Comparison of ENCODE assay signal across 9 mouse cellular contexts in genomic region chr19:47431189-47431931, GRCm38 (mm10). TPM values are rescaled to one million over a fixed set of nuclear protein-coding genes. Genes with fewer than 3 reads are reported as not detected.
DNase-seq lines count a peak whose midpoint lies in the region; ATAC-seq and TF ChIP-seq lines count a peak whose summit lies in the region.
"Had no signal": no experiment of that assay in that cellular context is flagged by ENCODE, and none has a peak within 500 bp of the region (broad histone marks: within the 10 kb centered on the region; RNA-seq: fewer than 3 reads in every experiment).

No protein-coding gene starts in this region.

- no peak for TF ChIP-seq POLR2A in small intestine, adult 2 months (IDR thresholded peaks at IDR 0.05; ENCODE audit: low read depth, low read length)

- H3K4me3 ChIP-seq in kidney, embryonic 16.5 days (ENCODE audit: low read length), result no peak overlapping the region
- H3K4me3 ChIP-seq in embryonic facial prominence, embryonic 10.5 days, result no peak overlapping the region
- H3K4me3 ChIP-seq in intestine, postnatal 0 days (ENCODE audit: low read depth, low read length), result no peak overlapping the region
- H3K4me3 ChIP-seq in small intestine, adult 2 months (ENCODE audit: low read depth, low read length), result no peak overlapping the region
- no peak overlapping the region for H3K4me3 ChIP-seq in left cerebral cortex, adult 2 months

- peaks cover 30% of the 10 kb centered on the region for H3K4me1 ChIP-seq in kidney, embryonic 16.5 days (ENCODE audit: insufficient read depth, low read length)
- H3K4me1 ChIP-seq in embryonic facial prominence, embryonic 10.5 days, result peaks cover 37% of the 10 kb centered on the region
- peaks cover 25% of the 10 kb centered on the region for H3K4me1 ChIP-seq in intestine, postnatal 0 days (replicated peaks; ENCODE audit: control insufficient read depth, insufficient read depth, low read length)
- peaks cover 29% of the 10 kb centered on the region for H3K4me1 ChIP-seq in small intestine, adult 2 months (ENCODE audit: control insufficient read depth, insufficient read depth, insufficient read length, low read length)

- 84% methylated on average over 11 of the region's 11 CpGs for WGBS in kidney, embryonic 16.5 days
- WGBS in embryonic facial prominence, embryonic 10.5 days, result 63% methylated on average over 11 of the region's 11 CpGs
- 43% methylated on average over 11 of the region's 11 CpGs for WGBS in intestine, postnatal 0 days
- WGBS in small intestine, adult 2 months, result 43% methylated on average over 11 of the region's 11 CpGs

- no peak for ATAC-seq in kidney, embryonic 16.5 days (ENCODE audit: low FRiP score, low TSS enrichment)
- ATAC-seq in intestine, postnatal 0 days, result peak; percentile 29

- H3K4me2 ChIP-seq in kidney, embryonic 16.5 days (replicated peaks; ENCODE audit: low read depth, low read length), result no peak overlapping the region
- H3K4me2 ChIP-seq in intestine, postnatal 0 days (replicated peaks; ENCODE audit: low read depth), result no peak overlapping the region
- H3K4me2 ChIP-seq: hindbrain, embryonic 14.5 days had no signal

- intact Hi-C loops in left cerebral cortex, adult 2 months (cut with DNase I), result no loop called here

- no peak for TF ChIP-seq CTCF in intestine, postnatal 0 days (IDR thresholded peaks at IDR 0.05; ENCODE audit: low read depth)
- no peak for TF ChIP-seq CTCF in small intestine, adult 2 months (IDR thresholded peaks at IDR 0.05; ENCODE audit: extremely low read depth, insufficient read length, insufficient replicate concordance, low read depth, low read length)
- no peak for TF ChIP-seq CTCF in left cerebral cortex, adult 2 months (IDR thresholded peaks at IDR 0.05)

- no peak overlapping the region for H3K9ac ChIP-seq in kidney, embryonic 16.5 days (replicated peaks; ENCODE audit: low read length)
- no peak overlapping the region for H3K9ac ChIP-seq in intestine, postnatal 0 days (ENCODE audit: low read depth, low read length)
- H3K9ac ChIP-seq: hindbrain, embryonic 14.5 days had no signal

- H3K36me3 ChIP-seq in kidney, embryonic 16.5 days (ENCODE audit: insufficient read depth, low read length), result no peaks in the 10 kb centered on the region
- H3K36me3 ChIP-seq in embryonic facial prominence, embryonic 10.5 days (replicated peaks), result peaks cover 4% of the 10 kb centered on the region; the same call in 1 of the 2 replicates
- H3K36me3 ChIP-seq in intestine, postnatal 0 days (ENCODE audit: control insufficient read depth, insufficient read depth), result no peaks in the 10 kb centered on the region; the same call in 1 of the 2 replicates
- H3K36me3 ChIP-seq in small intestine, adult 2 months (ENCODE audit: control insufficient read depth, insufficient read depth, low read length), result no peaks in the 10 kb centered on the region

- 0 out of 2 replicates have a peak overlapping the region, but pooled peaks have one; percentile 41 for H3K27ac ChIP-seq in kidney, embryonic 16.5 days (ENCODE audit: low read length)
- peak overlapping the region; percentile 69 for H3K27ac ChIP-seq in embryonic facial prominence, embryonic 10.5 days (replicated peaks)
- peak overlapping the region; percentile 73 for H3K27ac ChIP-seq in intestine, postnatal 0 days (ENCODE audit: low read depth, low read length)
- H3K27ac ChIP-seq in small intestine, adult 2 months (ENCODE audit: insufficient read depth, low read depth, low read length), result peak overlapping the region; percentile 61
- H3K27ac ChIP-seq in left cerebral cortex, adult 2 months, result no peak overlapping the region
- H3K27ac ChIP-seq: hindbrain, embryonic 14.5 days had no signal

- no peaks in the 10 kb centered on the region for H3K9me3 ChIP-seq in kidney, embryonic 16.5 days (ENCODE audit: low read length)
- no peaks in the 10 kb centered on the region for H3K9me3 ChIP-seq in embryonic facial prominence, embryonic 10.5 days
- H3K9me3 ChIP-seq in intestine, postnatal 0 days (ENCODE audit: control insufficient read depth), result no peaks in the 10 kb centered on the region

- DNase-seq in kidney, postnatal 36 days, result no peak
- DNase-seq in embryonic facial prominence, embryonic 10.5 days (ENCODE audit: low spot score), result no peak
- no peak for DNase-seq in cerebellum, postnatal 36 days
- no peak for DNase-seq in left cerebral cortex, adult 2 months (ENCODE audit: extremely low spot score in 1 of 2, low spot score in 2 of 2)
- DNase-seq: gastrocnemius, postnatal 25 days had no signal

- H3K27me3 ChIP-seq in kidney, embryonic 16.5 days (ENCODE audit: insufficient read depth, low read length), result no peaks in the 10 kb centered on the region
- H3K27me3 ChIP-seq in embryonic facial prominence, embryonic 10.5 days (replicated peaks; ENCODE audit: low read depth, poor library complexity, severe bottlenecking), result no peaks in the 10 kb centered on the region
- H3K27me3 ChIP-seq in intestine, postnatal 0 days (replicated peaks; ENCODE audit: control insufficient read depth, insufficient read depth, low read length), result no peaks in the 10 kb centered on the region
- no peaks in the 10 kb centered on the region for H3K27me3 ChIP-seq in small intestine, adult 2 months (ENCODE audit: control insufficient read depth, insufficient read depth, low read length)

RNA-seq across cellular contexts. Expression of gene Sh3pxd2a, which starts 32.8 kb away (rescaled TPM):
- polyA plus RNA-seq in kidney, embryonic 16.5 days (2015; fragmentation: Nextera tagmentation; extraction: Ambion mirVana), result 5.0 and 5.5 TPM in 2 replicates
- 2.6 and 2.9 TPM in 2 replicates for polyA plus RNA-seq in embryonic facial prominence, embryonic 10.5 days (2016; fragmentation: Nextera tagmentation; extraction: Ambion mirVana)
- polyA plus RNA-seq in intestine, postnatal 0 days (2015; fragmentation: Nextera tagmentation; extraction: Ambion mirVana), result 2.2 and 2.4 TPM in 2 replicates
- 6.2 and 6.3 TPM in 2 replicates for polyA plus RNA-seq in small intestine, adult 2 months (2012; rRNA removed)
- total RNA-seq in left cerebral cortex, adult 2 months (2021), result 10 to 100 TPM; 30.2 to 36.8 TPM
